Mouse (Mus musculus): ENCODE data around the gene Lrig2.
"Not testable (repeated sequence)": the region's sequence is repeated elsewhere in the genome, so short reads cannot be mapped to it uniquely, and the experiment has no call there.

Gene Lrig2

DNA sequence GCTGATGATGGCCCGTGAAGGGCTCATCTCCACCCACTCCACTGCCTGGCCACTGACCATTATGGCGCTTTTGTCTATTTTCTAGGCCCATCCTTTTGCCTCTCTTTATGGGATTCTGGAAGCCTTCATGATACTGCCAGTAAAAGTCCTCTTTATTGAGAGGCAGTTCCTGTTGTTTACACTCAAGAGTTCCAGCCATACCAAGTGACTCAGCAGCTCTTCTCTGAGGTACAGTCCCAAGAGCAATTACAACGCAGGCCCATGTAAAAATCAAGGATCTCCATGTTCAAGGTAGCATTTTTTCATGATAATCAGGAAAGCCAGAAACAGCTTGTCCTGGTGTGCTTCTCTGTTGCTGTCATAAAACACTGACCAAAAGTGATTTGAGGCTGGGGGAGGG, 75.8 kb downstream of the Lrig2 start:
- in situ Hi-C loops (cut with MseI, MboI) = no loop called here

DNA sequence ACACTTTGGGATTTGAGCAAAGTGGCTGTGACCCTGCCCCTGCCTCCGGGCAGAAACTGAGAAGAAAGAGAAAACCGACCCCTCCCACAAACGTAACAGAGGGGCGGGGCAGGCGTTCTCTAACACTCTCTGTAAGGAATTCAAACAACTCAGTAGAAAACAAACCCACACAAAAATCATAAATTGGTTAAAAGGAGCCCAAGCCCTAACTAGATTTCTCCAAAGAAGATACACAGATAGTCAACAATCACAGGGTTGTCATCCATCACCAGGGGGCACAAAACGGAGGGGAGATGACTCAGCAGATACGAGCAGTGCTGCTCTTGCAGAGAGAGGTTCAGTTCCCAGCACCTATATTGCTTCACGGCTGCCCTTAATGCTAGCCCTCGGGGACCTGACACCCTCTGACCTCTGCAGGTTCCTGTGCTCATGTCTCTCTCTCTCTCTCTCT, 77.4 kb downstream of the Lrig2 start:
- in situ Hi-C loops (cut with MseI, MboI) = no loop called here

DNA sequence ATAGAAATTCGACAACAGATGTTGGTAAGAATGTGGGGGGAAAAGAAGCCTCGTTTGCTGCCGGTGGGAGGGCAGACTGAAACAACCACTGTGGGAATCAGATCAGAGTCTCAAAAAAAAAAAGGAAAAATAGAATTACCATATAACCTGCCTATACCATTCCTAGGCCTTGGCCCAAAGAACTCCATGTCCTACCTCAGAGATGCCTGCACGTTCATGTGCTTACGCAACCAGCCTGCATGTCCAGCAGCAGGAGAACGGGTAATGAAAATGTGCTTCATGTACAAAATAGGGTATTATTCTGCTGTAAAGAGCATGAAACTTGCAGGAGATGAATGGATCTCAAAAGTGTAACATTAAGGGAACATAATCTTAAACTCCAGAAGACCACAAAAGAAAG, 79.1 kb downstream of the Lrig2 start:
- in situ Hi-C loops (cut with MseI, MboI) = no loop called here

DNA sequence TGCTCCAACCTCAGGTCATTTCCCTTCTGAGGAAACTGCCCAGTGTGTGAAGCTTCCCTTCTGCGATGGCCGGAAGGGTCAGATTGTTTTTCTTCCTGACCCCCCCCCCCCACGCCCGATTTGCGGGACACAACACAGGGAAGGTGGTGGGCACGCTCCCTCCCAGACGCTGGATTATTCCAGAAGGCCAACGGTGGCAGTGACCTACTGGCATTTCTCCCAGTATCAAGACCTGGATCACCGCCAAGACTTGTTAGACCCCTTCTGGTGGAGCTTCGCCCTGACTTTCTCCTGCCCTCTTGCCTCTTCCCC, 79.9 kb downstream of the Lrig2 start:
- in situ Hi-C loops (cut with MseI, MboI) = no loop called here

DNA sequence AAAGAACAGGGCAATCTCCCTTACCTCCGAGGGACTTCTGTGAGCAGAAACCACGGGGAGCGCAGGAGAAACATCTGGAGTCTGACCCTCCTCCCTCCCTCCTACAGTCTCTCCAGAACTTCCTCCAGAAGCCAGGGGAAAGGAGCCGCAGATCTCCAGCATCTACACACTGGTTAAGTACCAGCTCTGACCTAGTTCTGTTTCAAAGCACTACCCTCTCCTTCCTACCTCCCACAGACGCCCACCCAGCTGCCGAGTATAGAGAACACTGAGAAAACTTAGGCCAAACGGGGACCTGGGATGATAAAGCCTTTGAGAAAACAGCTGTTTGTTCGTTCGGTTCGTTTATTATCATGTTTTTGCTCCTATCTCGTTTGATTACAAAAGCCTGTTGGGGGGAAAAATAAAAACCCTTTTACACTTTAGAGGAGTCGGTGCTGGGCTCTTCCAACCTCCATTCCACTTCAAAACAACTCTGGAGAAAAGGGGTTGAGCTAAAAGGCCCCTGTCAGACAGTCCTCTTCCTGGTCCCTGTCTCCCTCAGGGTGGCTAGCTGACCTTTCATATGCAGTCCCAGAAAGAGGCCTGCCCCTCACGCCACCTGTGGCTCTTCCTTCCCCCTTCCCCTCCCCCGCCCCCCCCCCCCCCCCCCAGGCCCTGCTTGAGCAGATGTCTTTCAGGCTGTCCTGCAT, 80.4 kb downstream of the Lrig2 start:
- in situ Hi-C loops (cut with MseI, MboI) = no loop called here

DNA sequence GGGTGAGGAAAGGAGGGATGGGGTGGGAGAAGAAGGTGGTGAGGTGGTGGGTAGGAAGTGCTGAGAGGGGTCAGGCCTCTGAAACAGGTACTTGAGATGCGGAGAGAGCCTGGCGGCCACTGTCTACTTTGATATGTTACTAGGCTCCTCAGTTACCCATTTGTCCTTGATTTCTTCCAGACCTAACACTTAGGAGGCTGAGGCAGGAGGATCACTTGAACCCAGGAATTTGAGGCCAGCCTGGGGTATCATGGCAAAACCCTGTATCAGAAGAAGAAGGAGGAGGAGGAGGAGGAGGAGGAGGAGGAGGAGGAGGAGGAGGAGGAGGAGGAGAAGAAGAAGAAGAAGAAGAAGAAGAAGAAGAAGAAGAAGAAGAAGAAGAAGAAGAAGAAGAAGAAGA, 84.4 kb downstream of the Lrig2 start:
- in situ Hi-C loops (cut with MseI, MboI) = not testable (repeated sequence)

DNA sequence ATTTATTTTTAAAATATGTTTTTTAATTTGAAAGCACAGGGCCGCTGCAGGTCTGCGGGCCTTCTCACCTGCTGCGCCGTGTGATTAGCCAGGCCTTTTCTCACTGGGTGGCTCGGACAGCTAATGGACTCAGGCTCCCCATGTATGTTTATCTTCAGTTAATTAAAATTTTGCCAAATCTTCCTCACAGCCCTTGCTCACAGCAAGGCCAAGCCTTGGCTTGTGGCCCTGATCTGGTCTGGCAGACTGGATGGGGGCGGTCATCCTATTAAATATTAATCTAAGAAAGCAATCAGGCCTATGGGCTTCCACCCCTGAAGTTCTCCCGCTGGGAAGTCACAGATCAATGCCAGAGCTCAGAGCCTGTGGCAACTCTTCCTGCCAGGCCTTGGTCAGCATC, 87.4 kb downstream of the Lrig2 start:
- in situ Hi-C loops (cut with MseI, MboI) = no loop called here

DNA sequence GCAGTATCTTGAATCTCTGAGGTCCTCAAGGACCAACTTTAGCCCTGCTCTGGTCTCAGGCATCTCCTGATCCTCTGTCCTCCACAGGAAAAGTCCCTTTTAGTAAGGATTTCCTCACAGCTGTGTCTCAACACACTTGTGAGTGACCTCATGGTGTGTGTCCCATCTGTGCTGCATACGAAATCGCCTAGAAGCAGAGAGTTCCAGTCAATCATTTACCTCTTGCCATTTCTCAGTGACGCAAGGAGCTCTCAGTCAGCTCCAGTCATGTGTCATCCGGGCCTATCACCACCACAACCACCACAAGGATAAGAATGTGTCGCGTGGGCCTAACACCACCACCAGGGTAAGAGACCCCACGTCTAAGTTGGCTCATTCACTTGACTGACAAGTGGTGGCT, 90.8 kb downstream of the Lrig2 start:
- in situ Hi-C loops (cut with MseI, MboI) = no loop called here

DNA sequence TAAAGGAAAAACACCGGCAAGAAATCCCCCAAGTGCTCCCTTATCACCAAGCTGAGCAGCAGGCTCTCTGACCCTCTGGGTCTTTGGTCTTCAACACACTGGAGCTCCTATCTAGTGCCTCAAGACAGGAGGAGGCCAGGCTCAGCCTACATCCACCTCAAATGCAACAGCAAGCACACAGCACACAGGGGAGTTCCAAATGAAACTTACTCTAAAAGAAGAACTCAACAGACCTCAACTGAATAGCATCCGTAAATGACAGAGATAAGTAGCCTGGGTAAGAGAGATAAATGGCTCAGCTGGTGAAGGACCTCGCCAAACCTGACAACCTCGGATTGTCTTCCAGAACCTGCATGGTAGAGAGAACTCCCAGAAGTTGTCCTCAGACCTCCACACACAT, 91.7 kb downstream of the Lrig2 start:
- in situ Hi-C loops (cut with MseI, MboI) = no loop called here

DNA sequence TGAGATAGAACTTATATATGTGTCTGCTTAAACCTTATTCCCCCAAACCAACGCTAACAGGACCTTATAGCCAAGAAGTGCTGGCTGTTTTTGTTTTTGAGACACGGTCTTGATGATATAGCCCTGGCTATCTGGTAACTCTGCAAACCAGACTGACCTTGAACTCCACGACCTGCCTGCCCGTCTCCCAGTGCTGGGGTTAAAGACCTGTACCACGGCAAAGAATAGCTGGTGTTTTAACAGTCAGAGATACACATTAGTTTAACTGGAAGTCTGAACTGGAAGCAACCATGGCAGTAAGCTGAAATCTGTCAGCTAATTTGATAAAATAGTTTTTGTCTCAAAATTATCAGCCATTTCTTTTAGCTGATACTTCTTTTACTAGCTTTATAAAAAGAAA, 94.9 kb downstream of the Lrig2 start:
- in situ Hi-C loops (cut with MseI, MboI) = no loop called here

DNA sequence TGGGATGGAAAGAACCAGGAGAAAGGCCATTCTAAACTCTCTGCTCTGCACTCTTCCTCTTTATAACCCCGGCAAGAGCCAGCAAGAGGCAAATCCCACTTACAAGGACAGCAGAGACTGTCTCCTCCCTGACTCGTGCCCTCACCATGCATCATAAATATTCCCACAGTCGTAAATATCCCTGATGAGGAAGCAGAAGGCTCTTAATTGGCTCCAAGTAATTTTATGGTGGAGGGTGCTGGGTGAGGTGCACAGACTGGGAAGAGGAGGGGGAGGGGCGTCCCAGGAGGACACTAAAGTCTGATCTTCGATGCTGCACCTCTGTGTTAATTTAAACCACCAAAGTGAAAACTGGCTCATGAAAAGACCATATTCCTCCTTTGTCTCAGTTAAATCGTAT, 99.2 kb downstream of the Lrig2 start:
- in situ Hi-C loops (cut with MseI, MboI) = no loop called here

DNA sequence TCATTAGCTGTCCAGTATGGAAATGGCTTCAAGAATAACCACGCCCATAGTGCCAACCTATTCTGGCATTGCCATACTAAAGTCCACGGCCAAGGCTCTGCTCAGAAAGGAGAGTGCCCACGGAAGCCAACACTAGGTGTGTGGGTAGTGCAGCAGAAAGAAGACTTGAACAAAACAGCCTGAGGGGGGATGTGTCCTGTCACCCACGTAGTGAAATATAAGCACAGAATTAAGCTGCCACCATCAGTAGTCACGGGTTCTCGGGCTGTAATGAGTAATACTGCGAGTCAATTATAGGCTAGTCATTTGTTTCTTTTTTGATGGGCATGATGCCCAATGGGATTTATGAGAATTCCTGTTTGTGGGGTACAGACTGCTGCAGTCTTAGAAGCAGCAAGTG, 104.2 kb downstream of the Lrig2 start:
- in situ Hi-C loops (cut with MseI, MboI) = no loop called here

DNA sequence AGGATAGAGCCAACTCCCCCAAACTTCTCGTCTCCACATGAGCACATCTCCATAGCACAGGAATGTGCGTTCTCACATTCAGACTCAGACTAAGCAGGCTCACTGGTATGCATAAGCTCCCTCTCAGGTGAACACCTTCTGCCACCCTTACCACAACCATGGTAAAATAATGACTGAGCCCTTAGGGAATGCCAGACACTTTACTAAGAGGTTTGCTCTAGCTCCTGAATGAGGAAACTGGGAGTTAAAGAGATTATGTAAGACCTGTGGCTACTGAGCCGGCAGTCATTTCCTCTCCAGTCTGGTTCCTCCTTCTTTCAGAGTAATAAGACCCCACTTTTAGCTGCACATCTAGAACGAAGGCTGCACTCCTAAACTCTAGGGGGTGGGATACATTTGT, 108.1 kb downstream of the Lrig2 start:
- in situ Hi-C loops (cut with MseI, MboI) = no loop called here

DNA sequence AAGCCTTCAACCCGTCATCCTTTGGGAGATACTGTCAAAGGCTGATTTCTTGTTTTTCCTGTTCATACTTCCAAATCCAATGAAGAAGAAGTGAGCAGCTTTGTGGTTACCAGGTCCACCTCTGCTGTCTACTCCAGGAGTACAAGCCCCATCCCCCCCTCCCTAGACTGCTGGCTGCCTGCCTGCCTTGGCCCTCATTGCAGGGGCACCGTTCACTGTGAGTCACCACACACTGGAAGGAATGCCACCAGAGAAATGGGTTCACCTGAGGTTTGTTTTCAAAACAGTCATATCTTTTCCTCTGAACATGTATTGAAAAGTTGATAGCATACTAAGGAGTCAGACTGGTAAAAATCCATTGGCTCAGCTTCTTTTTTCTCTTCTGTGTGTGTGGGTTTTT, 110.5 kb downstream of the Lrig2 start:
- in situ Hi-C loops (cut with MseI, MboI) = no loop called here

DNA sequence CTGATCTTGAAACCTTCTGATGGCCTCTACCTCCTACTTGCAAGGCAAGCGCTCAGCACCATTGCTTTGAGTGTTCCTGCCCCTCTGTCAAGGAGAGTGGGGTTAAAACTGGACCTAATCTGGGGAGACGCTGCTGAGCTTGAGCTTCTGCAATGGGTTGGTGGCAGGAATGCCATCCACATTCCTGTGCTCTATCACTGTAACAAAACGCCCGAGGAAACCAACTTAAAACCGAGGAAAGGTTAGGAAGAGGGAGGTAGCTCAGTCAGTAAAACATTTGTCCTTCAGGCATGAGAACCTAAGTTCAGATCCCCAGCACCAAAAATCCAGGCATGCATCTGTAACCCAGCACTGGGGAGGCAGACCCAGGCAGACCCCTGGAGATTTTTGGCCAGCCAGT, 111.6 kb downstream of the Lrig2 start:
- in situ Hi-C loops (cut with MseI, MboI) = no loop called here

DNA sequence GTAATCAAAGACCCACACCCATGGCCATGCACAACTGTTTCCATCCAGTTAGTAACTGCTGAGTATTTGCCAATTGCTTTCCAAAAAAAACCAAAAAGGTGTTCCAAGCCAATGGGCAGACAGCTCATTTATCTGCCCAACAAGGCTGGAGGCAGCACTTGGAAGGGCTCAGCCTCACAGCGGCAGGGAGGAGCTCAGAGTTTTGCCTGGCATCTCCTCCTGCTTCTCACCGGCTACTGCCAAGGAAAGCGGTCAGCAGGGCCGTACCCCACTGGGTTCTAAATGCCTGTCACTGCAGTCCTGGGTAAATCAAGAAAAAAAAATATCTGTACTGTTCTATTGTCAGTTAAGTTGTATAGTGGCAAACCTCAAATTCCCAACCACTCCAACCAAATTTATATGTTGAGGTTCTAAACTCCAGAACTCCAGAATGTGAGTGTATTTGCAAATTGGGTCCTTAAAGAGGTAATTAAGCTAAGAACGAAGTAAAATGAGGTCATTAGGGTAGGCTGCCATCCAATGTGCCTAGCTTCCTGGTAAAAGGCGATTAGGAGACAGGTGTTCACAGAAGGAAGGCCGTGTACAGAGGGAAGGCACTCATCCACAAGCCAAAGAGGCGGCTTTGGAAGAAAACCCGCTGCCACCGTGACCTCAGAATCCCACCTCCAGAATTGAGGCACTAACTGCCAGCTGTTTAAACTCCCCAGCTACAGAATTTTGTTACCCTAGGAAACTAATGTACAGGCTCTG, 112.2 kb downstream of the Lrig2 start:
- in situ Hi-C loops (cut with MseI, MboI) = no loop called here

DNA sequence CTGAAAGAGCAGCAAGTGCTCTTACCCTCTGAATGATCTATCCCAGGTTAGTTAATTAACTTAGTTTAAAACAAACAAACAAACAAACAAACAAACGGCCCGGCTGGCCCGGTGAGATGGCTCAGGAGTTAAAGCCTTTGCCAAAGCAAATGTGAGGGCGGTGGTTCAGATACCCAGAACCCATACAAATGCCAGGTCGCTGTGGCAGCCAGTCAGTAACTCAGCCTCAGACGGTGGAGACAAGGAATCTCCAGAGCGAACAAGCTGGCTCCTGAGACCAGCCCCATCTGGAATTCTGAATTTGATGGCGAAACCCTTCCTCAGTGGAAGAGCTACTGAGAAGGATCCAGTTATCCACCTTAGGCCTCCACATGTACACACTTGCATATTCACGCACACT, 114.4 kb downstream of the Lrig2 start:
- in situ Hi-C loops (cut with MseI, MboI) = no loop called here

DNA sequence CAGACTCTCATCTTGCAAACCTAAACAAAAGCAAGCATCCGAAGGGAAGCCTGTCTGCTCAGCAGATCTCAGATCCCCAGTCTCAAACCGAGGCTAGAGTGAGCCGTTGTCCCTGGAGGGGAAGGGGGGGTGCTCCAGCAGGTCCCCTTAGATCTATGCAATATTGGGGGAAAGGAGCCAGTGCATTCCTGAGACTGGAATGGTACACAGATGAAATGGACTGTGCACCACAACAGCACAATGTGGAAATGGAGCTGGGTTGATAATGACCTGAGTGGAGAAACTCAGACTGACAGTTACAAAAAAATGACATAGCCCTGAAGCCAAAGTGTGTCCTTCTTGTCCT, 115.0 kb downstream of the Lrig2 start:
- in situ Hi-C loops (cut with MseI, MboI) = no loop called here

DNA sequence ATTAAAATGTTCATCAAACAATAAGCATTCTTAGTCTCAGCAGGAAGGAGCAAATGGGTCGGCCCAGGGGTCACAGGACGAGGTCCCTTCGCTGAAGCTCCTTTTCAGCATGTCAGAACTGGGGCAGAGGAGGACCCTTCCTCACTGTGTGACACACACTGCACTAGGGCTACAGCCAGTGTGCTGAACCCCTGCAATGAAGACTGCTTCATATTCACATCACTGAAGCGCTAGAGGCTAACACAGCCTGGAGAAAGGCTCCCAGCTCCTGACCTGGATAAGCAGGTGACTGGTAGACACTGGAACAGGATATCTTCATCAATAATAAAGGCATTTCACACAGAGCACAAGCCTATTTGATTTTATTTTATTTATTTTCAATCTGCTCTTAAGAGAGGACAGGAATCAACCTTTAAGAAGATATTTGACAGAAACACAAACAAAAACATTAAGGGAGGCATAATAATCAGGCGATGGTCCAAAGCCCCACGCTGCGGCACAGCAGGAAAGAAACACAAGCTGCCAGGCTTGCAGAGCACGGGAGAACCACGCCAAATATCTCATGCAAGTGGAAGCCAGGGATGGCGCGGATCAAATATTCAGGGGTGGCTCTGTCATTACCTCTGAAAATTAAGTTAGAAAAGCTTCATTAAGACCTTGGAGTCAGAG, 115.5 kb downstream of the Lrig2 start:
- in situ Hi-C loops (cut with MseI, MboI) = no loop called here

DNA sequence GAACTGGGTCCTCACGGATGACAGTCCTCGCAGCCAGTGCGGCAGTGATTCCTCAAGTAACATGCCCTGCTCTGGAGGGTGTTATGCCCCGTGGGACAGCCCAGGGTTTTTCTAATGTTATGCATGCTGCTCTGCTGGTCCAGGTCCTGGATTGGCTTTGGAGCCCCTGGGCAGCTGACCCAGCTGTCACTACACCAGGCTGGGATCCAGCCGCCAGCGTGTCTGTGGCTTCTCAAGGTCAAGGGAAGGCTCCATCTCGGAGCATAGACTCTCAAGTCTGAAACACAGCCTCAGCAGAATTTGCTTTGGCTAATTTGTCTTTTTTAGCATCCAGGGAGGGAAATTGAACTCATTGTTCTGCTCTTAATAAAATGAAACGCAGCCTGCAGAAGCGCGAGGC, 121.6 kb downstream of the Lrig2 start:
- in situ Hi-C loops (cut with MseI, MboI) = no loop called here

DNA sequence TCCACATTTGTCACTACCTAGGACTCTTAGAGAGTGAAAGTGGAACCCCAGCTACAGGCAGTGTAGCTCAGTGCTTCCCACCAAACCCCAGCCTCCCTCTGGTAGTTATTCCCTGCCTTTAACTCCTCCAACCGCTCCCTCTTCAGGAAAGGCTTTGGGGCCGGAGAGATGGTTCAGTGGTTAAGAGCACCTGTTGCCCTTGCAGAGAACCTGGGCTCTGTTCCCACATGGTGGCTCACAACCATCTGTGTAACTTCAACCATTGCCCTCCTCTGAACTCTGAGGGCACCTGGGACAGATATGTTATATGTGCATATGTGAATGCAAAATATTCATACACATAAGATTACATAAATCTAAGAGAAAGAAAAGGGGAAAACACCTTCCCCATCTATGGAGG, 122.3 kb downstream of the Lrig2 start:
- in situ Hi-C loops (cut with MseI, MboI) = no loop called here

DNA sequence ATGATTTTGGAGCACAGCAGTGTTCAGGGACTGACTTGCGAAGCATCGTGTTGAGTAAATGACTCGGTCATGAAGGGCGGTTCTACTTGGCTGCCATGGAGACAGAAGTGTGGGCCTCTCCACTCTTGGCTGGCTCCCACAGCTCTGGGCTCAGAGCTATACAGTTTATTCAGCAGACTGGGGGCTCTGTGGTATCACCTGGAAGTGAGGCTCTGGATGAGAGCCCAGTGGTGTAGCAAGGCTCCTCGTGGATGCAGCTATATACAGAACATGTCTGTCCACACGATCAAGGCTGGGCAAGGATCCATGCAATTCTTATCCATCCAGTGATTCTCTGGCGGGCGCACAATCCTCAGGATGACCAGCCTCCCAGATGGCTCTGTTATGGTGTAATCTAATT, 126.1 kb downstream of the Lrig2 start:
- in situ Hi-C loops (cut with MseI, MboI) = no loop called here

DNA sequence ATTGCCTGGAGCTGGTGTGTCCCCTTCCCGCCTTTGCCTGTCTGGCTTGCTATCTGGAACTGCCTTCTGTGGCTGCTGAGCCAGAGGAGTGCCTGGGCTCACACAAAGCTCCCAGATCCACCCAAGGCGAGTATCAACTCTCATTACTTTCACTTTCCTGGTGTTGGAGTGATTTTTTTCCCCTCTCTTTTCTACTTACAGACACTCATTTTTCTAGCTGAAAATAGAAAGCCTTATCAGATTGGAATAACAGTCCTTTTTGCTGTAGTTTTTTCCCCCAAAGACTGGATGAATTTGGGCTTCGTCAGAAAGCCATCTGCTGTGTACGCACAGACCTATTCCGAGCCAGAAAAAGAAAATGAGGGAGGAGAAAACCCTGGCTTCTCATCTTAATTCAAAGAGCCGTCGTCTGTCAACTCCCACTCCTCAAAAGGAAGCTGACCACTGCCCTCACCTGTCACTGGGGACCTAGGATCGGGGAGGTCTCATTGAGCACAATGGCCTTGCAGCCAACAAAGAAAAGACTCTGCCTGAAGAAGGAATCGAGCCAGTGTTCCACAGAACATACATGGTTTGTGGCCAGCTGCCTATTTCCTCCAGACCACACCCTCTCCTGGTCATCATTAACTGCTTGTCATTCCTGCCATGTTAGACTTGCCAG, 127.9 kb downstream of the Lrig2 start:
- in situ Hi-C loops (cut with MseI, MboI) = no loop called here

All from mouse trophoblast stem cell (cell line).